Mouse (Mus musculus): Measurements from ENCODE around the gene Lrrn3.

Lrrn3 gene

DNA sequence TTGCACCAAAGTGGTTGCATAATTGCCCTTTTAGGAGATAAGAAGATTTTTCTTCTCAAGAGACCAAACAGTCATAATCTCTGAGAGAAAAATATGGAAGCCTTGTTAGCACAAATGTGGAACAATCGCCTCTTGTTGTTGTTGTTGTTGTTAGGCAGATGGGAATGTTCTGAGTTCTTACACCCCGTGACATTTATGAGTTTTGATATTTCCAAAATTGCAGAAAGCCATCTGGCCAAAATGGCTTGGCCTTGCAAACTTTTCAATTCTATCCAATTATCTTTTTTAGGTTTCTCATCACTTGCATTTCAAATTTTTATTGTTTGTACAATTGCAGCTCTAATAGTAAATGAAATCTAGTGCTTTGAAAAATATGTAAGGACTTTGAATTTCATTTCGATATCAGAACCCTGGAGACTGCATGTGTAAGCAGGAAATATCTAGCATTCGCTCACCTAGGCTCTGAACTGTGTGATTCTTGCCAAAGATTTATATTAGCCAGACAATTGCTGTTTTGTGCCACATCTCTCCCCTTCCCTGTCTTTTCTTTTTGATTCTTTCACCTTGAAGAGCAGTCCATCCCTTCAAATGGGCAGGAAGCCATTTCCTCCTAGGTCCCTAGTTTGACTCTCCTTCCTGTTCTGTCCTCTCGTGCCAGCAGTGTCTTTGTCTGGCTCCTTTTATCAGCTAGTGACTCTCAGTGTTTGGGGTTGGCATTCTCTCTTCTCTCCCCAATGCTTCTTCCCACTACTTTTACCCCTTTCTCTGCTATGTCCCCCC is 49.8 kb downstream of the Lrrn3 start:
- peak; percentile 55 for DNase-seq (ENCODE audit: low read depth, low spot score)

- DNase-seq (ENCODE audit: low read depth, low spot score), result no peak
These were observed 57.4 kb downstream of the Lrrn3 start for GRCm38 (mm10) chr12:41428806-41429205.

- DNase-seq (ENCODE audit: low read depth, low spot score), result peak; percentile 80
These were observed 58.8 kb downstream of the Lrrn3 start for GRCm38 (mm10) chr12:41427464-41427863.

DNA sequence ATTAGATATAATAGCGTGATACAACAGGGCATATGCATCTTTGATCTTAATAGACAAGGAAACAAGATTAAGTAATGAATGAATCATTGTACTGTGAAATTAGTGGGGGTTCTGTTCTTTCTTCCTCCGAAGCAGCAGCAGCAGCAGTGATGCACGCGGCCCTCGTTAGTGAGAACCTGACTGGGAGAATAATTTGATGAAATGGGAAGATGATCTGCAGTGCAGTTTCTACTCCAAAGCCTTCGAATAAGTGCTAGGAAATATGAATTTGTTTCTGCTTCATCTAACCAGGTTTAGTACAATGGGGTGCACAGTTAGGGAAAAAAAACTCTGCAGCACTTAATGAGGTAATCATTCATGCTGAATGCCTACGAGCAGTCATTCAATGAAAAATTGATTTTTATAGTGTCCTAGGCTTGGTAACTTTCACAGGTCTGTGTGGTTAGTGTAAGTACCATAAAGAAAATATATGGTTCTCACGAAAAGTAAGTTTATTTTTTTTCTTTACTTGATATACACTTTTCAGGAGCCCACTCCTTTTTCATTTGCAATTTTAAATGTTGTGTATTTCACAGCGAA is 61.0 kb downstream of the Lrrn3 start:
- DNase-seq (ENCODE audit: low read depth, low spot score), result no peak

DNA sequence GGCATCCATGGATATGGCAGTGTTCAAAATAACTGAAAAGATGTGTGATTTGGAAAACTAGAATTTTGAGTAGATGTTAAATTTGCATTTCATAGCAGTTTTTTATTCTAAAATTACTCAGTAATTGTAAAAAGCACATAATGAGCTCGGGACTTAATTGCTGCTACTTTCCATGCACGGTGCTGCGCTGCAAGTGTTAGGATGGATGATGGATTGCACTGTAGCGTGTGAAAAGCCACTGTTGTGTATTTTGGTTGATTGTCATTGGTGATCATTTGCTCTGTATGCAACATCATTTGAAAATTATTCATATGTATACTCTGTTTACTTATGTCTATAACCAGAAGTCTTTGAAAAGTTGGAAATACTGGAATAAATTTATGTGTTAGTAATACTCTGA is 68.3 kb downstream of the Lrrn3 start:
- DNase-seq (ENCODE audit: low read depth, low spot score), result no peak

- no peak for DNase-seq (ENCODE audit: low read depth, low spot score)
These were observed 69.1 kb downstream of the Lrrn3 start for GRCm38 (mm10) chr12:41417099-41417498.

GRCm38 (mm10) chr12:41416635-41417034 is 69.6 kb downstream of the Lrrn3 start:
- no peak for DNase-seq (ENCODE audit: low read depth, low spot score)

DNA sequence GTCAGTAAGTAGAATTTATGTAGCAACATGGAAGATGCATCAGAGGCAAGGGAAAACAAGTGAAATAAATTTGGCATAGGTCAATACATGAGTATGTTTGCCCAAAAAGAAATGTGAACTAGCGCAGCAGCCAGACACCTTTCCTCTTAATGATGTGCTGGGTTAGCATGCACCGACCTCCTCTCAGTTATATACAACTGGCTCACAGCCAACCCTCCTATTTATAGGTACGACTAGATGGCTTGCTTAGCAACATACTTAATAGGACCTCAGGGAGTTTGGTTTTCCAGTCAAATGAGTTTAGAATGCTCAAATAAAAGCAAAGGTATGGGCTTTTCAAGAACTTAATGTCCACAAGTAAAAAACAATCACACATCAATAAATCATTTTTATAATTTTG is 76.8 kb downstream of the Lrrn3 start:
- no peak for DNase-seq (ENCODE audit: low read depth, low spot score)

GRCm38 (mm10) chr12:41401923-41402322 is 84.3 kb downstream of the Lrrn3 start:
- no peak for DNase-seq (ENCODE audit: low read depth, low spot score)

All from brain, adult 2 months (tissue).